Mouse (Mus musculus) midbrain, embryonic 11.5 days (tissue): Measurements from ENCODE around the gene Pagr1a. TPM values are rescaled to one million over a fixed set of nuclear protein-coding genes. Genes with fewer than 3 reads are reported as not detected.

Experiments
- ATAC-seq: fragments of 200-750 bp; cut with Nextera tagmentation; 2 replicates; pipeline ENCODE4 v1.8.0; 2017; ENCODE audit warnings: moderate TSS enrichment, moderate library complexity; ENCODE audit not compliant: low FRiP score
- DNase-seq: peaks from one replicate; pipeline ENCODE4 v3.0.0; 2015; ENCODE audit warnings: low spot score; ENCODE audit errors: missing footprints
- H3K27ac ChIP-seq: fragments of 300-500 bp; sonication (generic); 2 replicates; pipeline ENCODE4 v1.5.1; 2014; ENCODE audit warnings: low read depth, low read length
- H3K27me3 ChIP-seq: fragments of 300-500 bp; sonication (generic); 2 replicates; pipeline ENCODE4 v1.6.1; 2014; ENCODE audit warnings: mild to moderate bottlenecking, low read length, moderate library complexity, mixed read lengths; ENCODE audit not compliant: control insufficient read depth, insufficient read depth
- H3K36me3 ChIP-seq: fragments of 300-500 bp; sonication (generic); 2 replicates; pipeline ENCODE4 v1.6.1; 2014; ENCODE audit warnings: mild to moderate bottlenecking, low read length, moderate library complexity, mixed read lengths; ENCODE audit not compliant: control insufficient read depth, insufficient read depth
- H3K4me1 ChIP-seq: fragments of 300-500 bp; sonication (generic); 2 replicates; pipeline ENCODE4 v1.6.1; 2014; ENCODE audit warnings: low read length; ENCODE audit not compliant: control insufficient read depth, insufficient read depth
- H3K4me2 ChIP-seq: fragments of 300-500 bp; sonication (generic); 2 replicates; pipeline ENCODE4 v1.6.1; 2014; ENCODE audit warnings: mild to moderate bottlenecking, moderate library complexity
- H3K4me3 ChIP-seq: fragments of 300-500 bp; sonication (generic); 2 replicates; pipeline ENCODE4 v1.5.1; 2014; ENCODE audit warnings: low read depth, low read length
- H3K9ac ChIP-seq: fragments of 300-500 bp; sonication (generic); 2 replicates; pipeline ENCODE4 v1.6.1; 2014; ENCODE audit warnings: low read length
- H3K9me3 ChIP-seq: fragments of 300-500 bp; sonication (generic); 2 replicates; pipeline ENCODE4 v1.6.1; 2016; ENCODE audit warnings: low read length; ENCODE audit not compliant: control insufficient read depth
- WGBS: fragments of 180-500 bp; shearing (Covaris S2); extraction: QIAGEN DNeasy Blood & Tissue Kit; methylation state at CpG from one replicate; pipeline ENCODE4 v1.1.7; 2014; 5-methylcytosine and 5-hydroxymethylcytosine counted together
- polyA plus RNA-seq: library from polyadenylated mRNA; unstranded; fragments of >200 nt; fragmentation: Nextera tagmentation; extraction: Ambion mirVana; gene quantifications from 2 replicates; pipeline ENCODE4 v1.2.1, GENCODE M21; 2014

The Pagr1a gene
- polyA plus RNA-seq, 1 experiment from 2014 or later: 70.6 TPM

DNA sequence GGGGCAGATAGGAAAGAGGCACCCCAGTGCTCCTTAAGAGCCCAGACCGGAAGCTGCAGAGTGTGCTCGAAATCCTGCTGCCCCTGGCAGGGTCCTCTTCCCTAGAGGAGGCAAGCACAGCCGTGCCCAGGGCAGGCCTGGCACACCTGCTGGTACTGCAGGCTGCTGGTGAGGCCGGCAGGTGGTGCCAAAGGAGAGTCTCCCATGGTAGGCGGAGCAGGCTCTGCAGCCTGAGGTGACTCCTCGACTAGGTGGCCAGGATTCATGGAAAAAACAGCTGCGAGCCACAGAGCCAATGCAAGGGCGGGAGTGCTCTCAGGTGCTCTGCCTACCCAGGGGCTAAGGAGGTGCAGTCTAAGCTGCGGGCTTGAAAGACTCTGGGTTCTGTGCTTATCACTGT, 30.8 kb downstream of the Pagr1a start:
- Histone ChIP-seq H3K9ac (no peak overlapping the region), H3K4me1 (no peaks in the 10 kb centered on the region), H3K4me3 (no peak overlapping the region), H3K27ac (no peak overlapping the region), H3K27me3 (no peaks in the 10 kb centered on the region), H3K4me2 (no peak overlapping the region), H3K9me3 (no peaks in the 10 kb centered on the region), H3K36me3 (no peaks in the 10 kb centered on the region)
- ATAC-seq (no peak), DNase-seq (no peak)
- WGBS: 51% methylated on average over 9 of the region's 9 CpGs

DNA sequence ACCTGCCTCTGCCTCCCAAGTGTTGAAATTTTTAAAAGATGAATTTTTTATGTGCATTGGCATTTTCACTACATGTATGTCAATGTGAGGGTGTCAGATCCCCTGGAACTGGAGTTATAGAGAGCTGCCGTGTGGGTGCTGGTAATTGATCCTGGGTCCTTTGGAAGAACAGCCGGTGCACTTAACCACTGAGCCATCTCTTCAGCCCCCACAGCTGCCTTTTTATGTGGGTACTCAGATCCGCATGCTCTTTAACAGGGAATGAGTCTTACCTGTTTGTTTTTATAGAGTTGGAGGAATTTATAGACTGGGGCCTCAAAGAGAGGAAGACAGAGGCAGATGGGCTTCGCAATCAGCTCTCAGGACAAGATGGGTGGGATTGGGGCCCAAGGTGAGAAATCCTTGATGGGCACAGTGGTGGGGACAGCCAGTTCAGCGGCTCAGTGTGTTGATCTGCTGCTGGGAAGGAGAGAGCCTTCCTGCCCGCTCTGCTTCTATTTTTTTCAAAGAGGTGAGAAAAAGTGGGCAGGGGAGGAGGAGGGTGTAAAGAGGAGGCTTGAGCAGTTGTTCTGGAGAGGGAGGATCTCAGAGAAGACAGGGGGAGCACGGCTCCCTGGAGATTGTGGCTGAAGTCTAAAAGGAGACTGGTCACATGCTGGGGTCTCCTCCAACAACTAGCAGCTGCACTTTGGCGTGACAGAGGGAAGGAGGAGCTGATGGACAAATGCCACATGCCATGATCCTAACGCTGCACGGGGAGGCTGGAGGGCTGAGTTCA, 32.3 kb downstream of the Pagr1a start:
- DNase-seq (no peak), ATAC-seq (no peak)
- no peak overlapping the region for H3K27ac ChIP-seq
- H3K9ac ChIP-seq: no peak overlapping the region
- no peak overlapping the region for H3K4me2 ChIP-seq
- no peaks in the 10 kb centered on the region for H3K4me1 ChIP-seq
- H3K4me3 ChIP-seq: no peak overlapping the region
- peaks cover 4% of the 10 kb centered on the region for H3K36me3 ChIP-seq
- 61% methylated on average over 10 of the region's 10 CpGs for WGBS
- no peaks in the 10 kb centered on the region for H3K9me3 ChIP-seq
- no peaks in the 10 kb centered on the region for H3K27me3 ChIP-seq

DNA sequence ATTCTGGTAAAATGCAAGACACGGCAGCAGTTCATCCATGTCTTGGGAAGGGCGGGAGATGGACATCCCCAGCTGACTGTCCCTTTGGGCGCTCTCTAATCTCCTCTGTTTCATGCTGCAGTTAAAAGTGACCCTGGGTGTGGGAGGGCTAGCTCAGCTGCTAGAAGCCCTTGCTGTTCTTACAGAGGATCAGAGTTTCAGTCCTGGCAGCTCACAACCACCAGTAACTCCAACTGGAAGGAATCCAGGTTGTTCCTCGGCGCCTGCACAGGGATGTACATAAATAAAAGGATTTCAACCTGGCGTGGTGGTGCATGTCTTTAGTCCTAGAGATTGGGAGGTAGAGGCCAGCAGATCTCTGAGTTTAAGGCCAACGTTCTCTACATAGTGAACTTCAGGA, 34.0 kb downstream of the Pagr1a start:
- Histone ChIP-seq H3K4me3 (no peak overlapping the region), H3K36me3 (peaks cover 11% of the 10 kb centered on the region), H3K9me3 (no peaks in the 10 kb centered on the region), H3K27me3 (no peaks in the 10 kb centered on the region), H3K4me2 (no peak overlapping the region), H3K9ac (no peak overlapping the region), H3K4me1 (no peaks in the 10 kb centered on the region), H3K27ac (no peak overlapping the region)
- no peak for DNase-seq
- ATAC-seq: no peak
- WGBS: 85% methylated on average over 7 of the region's 7 CpGs

DNA sequence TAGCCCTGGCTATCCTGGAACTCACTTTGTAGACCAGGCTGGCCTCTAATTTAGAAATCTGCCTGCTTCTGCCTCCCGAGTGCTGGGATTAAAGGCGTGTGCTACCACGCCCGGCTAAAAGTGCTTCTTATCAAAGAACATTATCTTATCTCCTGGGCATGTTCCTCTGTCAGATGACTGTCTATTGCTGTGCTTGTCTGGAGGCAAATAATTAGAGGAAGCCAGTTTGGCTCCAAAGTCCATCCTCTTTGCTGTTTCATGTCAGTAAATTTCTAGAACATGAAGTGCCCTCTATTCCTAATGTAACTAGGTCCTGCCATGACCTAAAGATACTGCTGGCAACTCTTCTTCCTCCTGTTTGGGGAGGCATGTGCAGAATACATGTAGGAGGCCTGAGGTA, 35.1 kb downstream of the Pagr1a start:
- DNase-seq (no peak), ATAC-seq (no peak)
- Histone ChIP-seq H3K4me1 (peaks cover 2% of the 10 kb centered on the region), H3K4me3 (no peak overlapping the region), H3K27ac (no peak overlapping the region), H3K36me3 (peaks cover 11% of the 10 kb centered on the region), H3K9ac (no peak overlapping the region), H3K4me2 (no peak overlapping the region), H3K9me3 (no peaks in the 10 kb centered on the region), H3K27me3 (no peaks in the 10 kb centered on the region)
- 87% methylated on average over 4 of the region's 4 CpGs for WGBS

DNA sequence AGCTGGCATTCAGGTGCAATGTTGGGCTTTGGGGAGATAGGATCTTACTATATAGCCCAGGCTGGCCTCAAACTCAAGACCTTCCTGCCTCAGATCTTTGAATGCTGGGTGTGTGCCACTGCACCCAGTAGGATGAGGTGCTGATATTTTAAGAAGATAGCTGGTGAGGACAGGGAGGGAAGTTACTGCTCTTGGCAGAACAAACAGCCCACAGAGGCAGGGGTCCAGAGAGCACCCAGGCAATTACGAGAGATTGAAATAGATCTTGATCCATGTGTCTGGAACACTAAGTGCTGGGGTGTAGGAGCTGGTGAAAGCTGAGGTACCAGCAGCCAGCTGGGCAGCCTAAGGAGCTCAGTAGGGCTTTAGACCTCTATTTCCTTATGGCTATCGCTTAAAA, 35.6 kb downstream of the Pagr1a start:
- no peaks in the 10 kb centered on the region for H3K27me3 ChIP-seq
- no peaks in the 10 kb centered on the region for H3K9me3 ChIP-seq
- WGBS: 82% methylated on average over 2 of the region's 2 CpGs
- H3K4me3 ChIP-seq: no peak overlapping the region
- ATAC-seq (no peak), DNase-seq (no peak)
- H3K36me3 ChIP-seq: peaks cover 11% of the 10 kb centered on the region
- no peak overlapping the region for H3K4me2 ChIP-seq
- peaks cover 4% of the 10 kb centered on the region for H3K4me1 ChIP-seq
- H3K9ac ChIP-seq: no peak overlapping the region
- no peak overlapping the region for H3K27ac ChIP-seq

DNA sequence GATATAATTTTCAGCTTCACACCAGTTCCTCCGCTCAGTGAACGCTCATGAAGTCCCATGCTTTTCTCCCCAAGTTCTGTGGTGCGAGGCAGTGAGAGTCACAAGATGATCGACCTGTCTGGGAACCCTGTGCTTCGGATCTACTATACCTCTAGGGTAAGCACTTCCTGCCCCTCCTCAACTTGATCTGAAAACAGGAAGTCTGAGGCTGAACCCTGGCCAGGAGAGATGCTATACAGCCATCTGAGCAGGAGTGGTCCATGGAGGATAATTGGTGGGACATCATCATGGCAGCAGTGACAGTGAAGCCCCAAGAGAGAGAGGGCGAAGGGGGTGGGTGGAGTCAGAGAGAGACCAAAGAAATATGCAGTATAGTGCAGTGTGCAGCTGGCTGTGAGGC, 38.3 kb downstream of the Pagr1a start:
- no peak for ATAC-seq
- no peak overlapping the region for H3K4me3 ChIP-seq
- 95% methylated on average over 6 of the region's 6 CpGs for WGBS

DNA sequence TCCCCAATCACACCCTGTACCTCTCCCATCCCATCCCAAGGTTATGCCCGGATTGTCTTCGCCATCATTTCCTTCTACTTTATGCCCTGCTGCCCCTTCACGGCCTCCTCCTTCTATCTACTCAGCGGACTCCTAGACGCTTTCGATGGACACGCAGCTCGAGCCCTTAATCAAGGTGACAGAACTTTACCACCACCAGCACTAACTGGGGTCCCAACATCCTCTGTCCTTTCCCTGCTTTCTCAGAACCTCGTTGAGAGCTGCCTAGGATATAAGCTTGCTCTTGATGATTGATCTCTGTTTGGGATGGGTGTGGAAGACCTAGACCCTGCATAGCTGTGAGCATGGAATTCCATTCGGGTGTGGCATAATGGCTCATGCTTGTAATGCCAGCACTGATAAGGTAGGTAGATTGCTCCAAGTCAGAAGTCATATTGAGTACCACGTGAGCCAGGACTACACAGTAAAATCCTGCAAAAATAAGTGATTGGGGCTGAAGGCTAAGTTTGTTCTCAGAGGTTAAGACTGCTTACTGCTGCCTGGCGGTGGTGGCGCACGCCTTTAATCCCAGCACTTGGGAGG, 40.2 kb downstream of the Pagr1a start:
- WGBS: 31% methylated on average over 14 of the region's 14 CpGs
- Histone ChIP-seq H3K9me3 (no peaks in the 10 kb centered on the region), H3K27ac (no peak overlapping the region; the same call in 1 of the 2 replicates), H3K4me1 (peaks cover 8% of the 10 kb centered on the region), H3K9ac (peak overlapping the region; percentile 89), H3K36me3 (peaks cover 11% of the 10 kb centered on the region), H3K4me2 (peak overlapping the region; percentile 85), H3K27me3 (no peaks in the 10 kb centered on the region), H3K4me3 (peak overlapping the region; percentile 76)
- ATAC-seq (peak; percentile 3; the same call in 1 of the 2 replicates), DNase-seq (no peak)

More for the DNA sequence above, 38.3 kb downstream of the Pagr1a start:
- DNase-seq: no peak
- Histone ChIP-seq H3K4me1 (peaks cover 8% of the 10 kb centered on the region), H3K9me3 (no peaks in the 10 kb centered on the region), H3K36me3 (peaks cover 11% of the 10 kb centered on the region), H3K9ac (no peak overlapping the region), H3K4me2 (no peak overlapping the region), H3K27me3 (no peaks in the 10 kb centered on the region), H3K27ac (no peak overlapping the region)

DNA sequence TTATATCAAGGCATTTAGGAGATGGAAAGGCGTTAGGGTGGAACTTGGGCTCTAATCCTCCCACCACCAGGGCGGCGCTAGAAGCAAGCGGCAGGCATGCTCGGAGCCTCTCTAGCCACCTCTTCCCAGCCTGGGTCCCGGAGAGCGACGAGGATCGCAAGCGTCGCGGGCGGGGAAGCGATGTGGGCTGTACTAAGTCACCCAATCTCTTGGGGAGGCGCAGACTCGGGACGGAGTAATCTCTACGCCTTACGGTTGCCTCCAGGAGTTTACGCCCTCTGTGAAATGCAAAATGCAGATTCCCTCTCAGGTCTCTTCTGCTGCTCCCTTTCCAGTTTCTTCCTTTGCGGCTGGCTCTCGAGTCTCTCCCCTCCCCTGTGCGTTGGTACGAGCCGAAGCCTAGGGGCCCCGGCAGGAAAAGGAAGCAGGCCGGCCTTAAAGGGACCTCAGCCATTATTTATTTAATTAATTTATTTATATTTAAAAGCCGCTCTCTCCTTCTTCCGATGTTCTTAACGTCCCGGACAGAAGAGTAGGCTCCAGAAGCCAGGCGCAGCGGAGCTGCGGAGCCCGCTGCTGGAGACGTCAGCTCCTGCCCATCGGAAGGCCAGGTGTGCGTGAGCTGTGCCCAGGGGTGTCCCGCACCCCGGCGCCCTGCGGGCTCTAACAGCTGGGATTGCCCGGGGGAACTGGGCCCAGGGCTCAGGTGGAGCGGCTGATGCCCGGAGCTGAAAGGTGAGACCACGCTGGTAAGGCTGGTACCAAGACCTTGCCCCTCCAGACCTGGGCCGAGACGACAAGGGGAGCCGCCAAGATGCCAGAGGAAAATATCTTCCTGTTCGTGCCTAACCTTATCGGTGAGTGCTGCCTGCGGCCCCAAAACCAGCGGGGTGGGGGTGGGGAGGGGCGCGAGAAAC, 40.9 kb downstream of the Pagr1a start, which contains the start of gene Cdiptos:
TSS of gene Cdiptos (minus strand) at position 149 of the 917 bp plus-strand sequence.
- H3K27ac ChIP-seq: peak within 1 kb of the TSS; percentile 93
- peaks cover 8% of the 10 kb centered on the region for H3K4me1 ChIP-seq
- H3K4me2 ChIP-seq: peak within 1 kb of the TSS; percentile 85
- DNase-seq: peak; percentile 100
- no peaks in the 10 kb centered on the region for H3K27me3 ChIP-seq
- peaks cover 11% of the 10 kb centered on the region for H3K36me3 ChIP-seq
- H3K9ac ChIP-seq: peak within 1 kb of the TSS; percentile 89
- H3K9me3 ChIP-seq: no peaks in the 10 kb centered on the region
- ATAC-seq: peak; percentile 96
- under 1% methylated on average over 55 of the region's 55 CpGs for WGBS
- peak within 1 kb of the TSS; percentile 76 for H3K4me3 ChIP-seq

DNA sequence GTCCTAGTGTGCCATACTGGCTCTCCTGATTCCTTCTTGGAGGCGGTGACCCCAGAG, 41.4 kb downstream of the Pagr1a start, which contains the start of gene Cdipt:
TSS of gene Cdipt (plus strand) at position 22 of the 57 bp plus-strand sequence.
- Histone ChIP-seq H3K27me3 (no peaks in the 10 kb centered on the region), H3K36me3 (peaks cover 11% of the 10 kb centered on the region)
- ATAC-seq: no peak

More for the DNA sequence above, 41.4 kb downstream of the Pagr1a start, which contains the start of gene Cdipt:
- H3K4me1 ChIP-seq: peaks cover 8% of the 10 kb centered on the region
- H3K9ac ChIP-seq: peak within 1 kb of the TSS; percentile 89
- no peak for DNase-seq
- peak within 1 kb of the TSS; percentile 85 for H3K4me2 ChIP-seq
- H3K27ac ChIP-seq: peak within 1 kb of the TSS; percentile 93
- 9% methylated on average over 1 of the region's 1 CpGs for WGBS
- H3K4me3 ChIP-seq: peak within 1 kb of the TSS; percentile 76
- H3K9me3 ChIP-seq: no peaks in the 10 kb centered on the region
